Mouse (Mus musculus) heart, postnatal 0 days (tissue): ENCODE measurements at regions not wholly inside any gene's neighbourhood (a gene's known extent, or its start where the extent isn't known, plus 50 kb on each side); places are given as distances from the start of the nearest gene placed in this dataset.

Source experiments
- CTCF ChIP-seq: IDR thresholded peaks from 2 replicates; pipeline ENCODE4 v1.5.1; 2016; ENCODE audit warnings: antibody characterized with exemption, control low read depth, low read depth
- EP300 ChIP-seq: IDR thresholded peaks from 2 replicates; pipeline ENCODE4 v1.6.1; 2016; ENCODE audit warnings: antibody characterized with exemption, low read depth

DNA sequence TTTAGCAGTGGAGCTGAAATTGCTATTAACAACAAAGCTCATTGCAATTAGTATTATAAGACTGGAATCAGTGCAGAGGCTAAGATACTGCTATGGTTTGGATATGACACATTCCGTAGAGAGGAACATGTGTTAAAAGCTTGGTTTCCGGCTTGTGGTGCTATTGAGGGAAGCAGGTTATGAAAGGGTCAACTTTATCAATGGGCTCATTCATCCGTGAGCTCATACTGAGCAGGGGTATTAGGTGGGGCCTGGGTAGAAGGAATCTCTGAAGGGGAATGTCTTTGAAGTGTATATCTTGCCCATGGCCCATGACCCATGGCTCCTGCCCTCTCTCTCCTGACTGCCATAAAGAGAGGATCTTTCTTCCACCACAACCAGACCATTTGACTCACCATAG lies 57.0 kb upstream of the Grik3 start:
- TF ChIP-seq CTCF (no peak), EP300 (no peak)
